Mouse (Mus musculus) right cerebral cortex, postnatal 36 days (tissue): ENCODE results near the gene Orm3.

Source experiments
- DNase-seq, 2 experiments: peaks; one replicate each; pipeline ENCODE4 v3.0.0; 2022; ENCODE audit warnings: low spot score in 2 of 2, mixed read lengths in 1 of 2

Orm3 gene

DNA sequence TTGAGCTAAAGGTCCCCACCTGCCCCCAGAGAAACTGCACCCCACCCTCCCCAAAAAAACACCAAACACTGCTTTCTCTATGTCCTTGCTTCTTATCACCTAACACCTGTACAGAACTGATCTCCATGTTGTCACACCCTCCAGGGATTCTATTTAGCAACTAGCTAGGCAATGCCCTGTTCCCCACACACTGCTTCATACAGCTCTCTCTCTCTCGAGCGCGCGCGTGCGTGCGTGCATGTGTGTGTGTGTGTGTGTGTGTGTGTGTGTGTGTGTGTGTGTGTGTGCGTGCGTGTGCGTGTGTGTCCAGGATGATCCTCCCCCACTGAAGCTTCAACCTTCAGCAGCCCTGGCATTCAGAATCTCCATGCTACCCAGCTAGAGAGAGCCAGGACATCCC, 46.1 kb downstream of the Orm3 start:
- DNase-seq: no peak

DNA sequence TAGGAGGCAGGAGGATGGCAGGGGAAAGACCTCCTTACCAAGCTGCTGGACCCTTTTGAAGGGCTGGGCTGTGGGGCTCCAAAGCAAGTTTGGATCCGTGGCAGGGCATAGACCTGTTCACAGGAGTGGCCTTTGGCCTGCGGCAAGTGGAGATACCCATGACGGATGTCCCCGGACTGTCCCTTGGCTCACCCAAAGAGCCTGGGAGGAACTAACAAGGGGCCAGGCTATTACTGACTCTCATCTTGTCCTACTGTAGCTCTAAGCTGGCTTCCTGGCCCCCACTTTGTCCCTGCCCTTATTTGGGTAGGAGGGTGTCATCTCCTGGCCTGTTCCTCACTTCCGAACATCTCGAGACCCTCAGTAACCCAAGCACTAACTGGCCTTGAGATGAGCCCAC, 46.6 kb downstream of the Orm3 start:
- no peak for DNase-seq

DNA sequence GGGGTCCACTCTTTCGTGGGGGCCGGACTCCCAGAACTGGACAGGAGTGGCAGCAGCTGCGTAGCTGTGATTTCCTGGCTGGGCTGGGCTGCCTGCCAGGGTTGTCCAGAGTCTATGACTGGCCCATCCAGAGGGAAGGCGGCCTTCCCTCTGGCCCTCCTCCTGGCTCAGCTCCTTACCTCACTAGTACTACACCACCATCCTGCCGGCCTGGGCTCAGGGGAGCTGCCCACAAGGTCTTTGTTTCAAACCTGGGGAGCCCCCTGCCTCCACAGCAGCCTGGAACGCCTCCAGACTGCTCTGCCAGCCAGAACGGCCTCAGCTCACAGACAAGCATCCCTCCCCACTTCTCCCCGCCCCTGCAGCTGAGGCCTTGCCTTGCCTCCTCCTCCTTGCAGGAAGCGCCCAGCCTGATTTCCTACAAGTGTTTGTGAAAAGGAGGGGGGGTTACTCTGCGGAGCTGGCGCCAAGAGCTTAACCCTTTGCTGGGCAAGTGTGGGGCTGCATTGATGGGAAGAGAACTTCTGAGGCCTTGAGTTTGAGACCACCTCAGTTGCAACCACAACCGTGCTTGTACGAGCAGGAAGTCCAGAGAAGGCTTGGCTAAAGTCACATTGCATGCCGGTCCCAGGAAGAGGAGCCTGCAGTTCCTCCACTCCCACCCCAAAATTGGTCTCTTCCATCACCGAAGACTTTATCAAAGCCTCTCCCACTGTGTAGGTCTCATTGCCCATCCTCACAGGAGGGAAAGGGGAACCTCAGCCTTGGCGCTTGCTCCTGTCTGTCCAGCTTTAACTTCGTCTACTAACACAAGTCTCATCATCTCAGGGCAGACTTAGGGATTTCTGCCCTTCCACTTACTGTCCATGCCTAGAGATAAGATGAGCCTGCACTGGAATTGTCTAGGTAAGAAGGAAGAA, 47.3 kb downstream of the Orm3 start, which contains the start of gene Akna:
Akna (minus strand) TSS at position 315 of the 920 bp plus-strand sequence.
- peak; percentile 59 to 62 for DNase-seq

DNA sequence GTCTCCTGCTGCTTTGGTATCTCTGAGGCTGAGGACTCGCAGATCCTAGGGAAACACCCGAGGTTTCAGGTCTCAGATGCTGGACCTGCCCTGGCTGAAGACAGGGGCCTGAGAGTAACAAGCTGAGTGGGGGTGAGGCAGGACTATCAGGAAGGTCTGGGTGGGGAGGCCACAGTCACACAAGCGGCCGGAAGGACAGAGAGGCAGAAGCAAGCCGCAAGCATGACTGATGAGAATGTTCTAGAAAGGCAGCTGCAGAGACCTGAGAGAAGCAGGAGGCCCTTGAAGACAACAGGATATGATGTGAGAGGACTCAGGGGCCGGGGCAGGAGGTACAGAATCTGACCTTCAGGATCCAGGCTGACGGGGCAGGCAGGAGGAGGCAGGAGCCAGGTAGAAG, 48.2 kb downstream of the Orm3 start:
- no peak for DNase-seq

DNA sequence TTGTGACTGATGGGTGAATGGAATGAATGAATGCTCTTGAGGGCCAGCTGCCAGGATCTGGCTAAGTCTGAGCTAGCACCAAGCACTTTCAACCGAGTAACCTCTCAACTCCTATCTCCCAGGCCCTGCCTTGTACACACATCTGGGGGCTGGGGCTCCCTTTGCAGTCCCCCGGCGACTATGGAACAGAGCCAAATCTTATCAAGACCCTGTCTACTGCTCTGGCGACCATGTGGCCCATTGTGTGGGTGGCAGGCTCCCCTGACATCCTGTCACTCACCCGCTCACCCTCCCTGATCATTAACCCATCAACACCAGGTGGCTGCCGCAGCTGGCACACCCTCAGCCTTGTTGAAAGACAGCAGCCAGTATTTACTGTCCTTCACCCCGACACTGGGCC, 49.1 kb downstream of the Orm3 start:
- no peak for DNase-seq

DNA sequence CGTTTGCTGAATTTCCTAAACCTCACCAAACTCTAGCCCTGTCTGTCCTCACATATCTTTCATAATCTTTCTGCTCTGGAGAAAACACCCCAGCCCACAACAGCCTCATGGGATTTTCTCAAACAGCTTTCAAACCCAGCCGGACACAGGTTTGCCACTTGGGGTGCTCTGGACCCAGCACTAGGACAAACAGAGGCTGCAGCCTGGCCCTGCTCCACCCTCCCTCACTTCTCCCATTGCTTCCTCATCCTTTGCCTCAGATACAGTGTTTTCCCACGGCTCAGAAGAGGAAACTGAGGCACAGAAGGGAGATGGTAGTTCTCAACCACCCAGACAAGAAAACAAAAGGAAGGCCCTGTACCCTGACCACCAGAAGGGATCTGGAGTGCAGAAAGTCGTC, 49.7 kb downstream of the Orm3 start:
- DNase-seq: no peak

DNA sequence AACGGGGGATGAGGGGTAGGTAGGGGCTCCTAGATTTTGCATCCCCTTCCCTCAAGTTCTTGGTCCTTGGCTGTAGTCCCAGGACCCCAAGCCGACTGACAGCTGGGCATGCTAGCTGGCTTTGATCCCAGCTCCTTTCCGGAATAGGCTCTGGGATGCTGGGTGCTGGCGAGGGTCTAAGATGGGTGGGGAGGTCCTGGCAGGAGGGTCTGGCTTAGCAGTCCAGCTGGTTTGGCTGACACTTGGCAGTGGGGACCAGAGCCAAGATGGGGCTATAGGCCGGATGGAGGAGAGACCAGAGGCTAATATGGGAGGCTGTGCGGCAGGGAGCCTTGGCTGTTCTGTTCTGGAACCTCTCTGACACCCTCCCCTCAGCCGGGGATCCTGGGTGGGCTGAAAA, 52.3 kb downstream of the Orm3 start:
- DNase-seq: no peak

DNA sequence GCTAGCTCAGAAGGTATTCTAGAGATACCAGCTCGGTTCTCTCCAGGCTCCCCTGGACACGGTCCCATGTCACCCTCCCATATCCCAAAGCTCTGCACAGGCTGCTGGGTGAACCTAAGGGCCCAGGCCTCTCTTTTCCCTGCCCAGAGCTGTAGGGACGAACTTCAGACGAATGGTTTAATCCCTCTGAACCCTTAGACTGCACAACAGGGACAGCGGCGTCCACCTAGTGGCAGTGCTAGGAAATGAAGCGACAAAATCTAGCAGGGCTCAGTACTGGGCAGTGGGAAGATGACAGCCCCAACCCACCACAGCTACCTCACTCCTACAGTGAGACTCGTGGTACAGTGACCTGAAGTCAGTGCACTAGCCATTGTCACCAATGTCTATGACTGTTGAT, 52.7 kb downstream of the Orm3 start:
- DNase-seq: peak in 1 of 2 experiments; percentile 34
